Mouse (Mus musculus) 416B (cell line): ENCODE results near the gene Lnx1.
A peak's percentile ranks its signal among the peaks of the same experiment; 100 is the strongest.

Source experiments
- DNase-seq: peaks from one replicate; pipeline ENCODE4 v3.0.0; 2011; ENCODE audit warnings: low read depth

Gene Lnx1

GRCm38 (mm10) chr5:74601965-74602364, 100.7 kb downstream of the Lnx1 start:
- no peak for DNase-seq

- peak; percentile 33 for DNase-seq
Measured at GRCm38 (mm10) chr5:74601171-74601570, 101.5 kb downstream of the Lnx1 start.

GRCm38 (mm10) chr5:74600010-74600409, 102.7 kb downstream of the Lnx1 start:
- DNase-seq, result no peak

- DNase-seq, result no peak
Measured at GRCm38 (mm10) chr5:74593147-74593546, 109.6 kb downstream of the Lnx1 start.

- no peak for DNase-seq
Measured at GRCm38 (mm10) chr5:74591413-74591812, 111.3 kb downstream of the Lnx1 start.

- DNase-seq, result no peak
Measured at GRCm38 (mm10) chr5:74589133-74589532, 113.6 kb downstream of the Lnx1 start.

- no peak for DNase-seq
Measured at GRCm38 (mm10) chr5:74571767-74572166, 130.9 kb downstream of the Lnx1 start.

GRCm38 (mm10) chr5:74561151-74561550, 141.6 kb downstream of the Lnx1 start:
- DNase-seq, result no peak

- DNase-seq, result no peak
Measured at GRCm38 (mm10) chr5:74549566-74549965, 153.1 kb downstream of the Lnx1 start.

- no peak for DNase-seq
Measured at GRCm38 (mm10) chr5:74545606-74546005, 157.1 kb downstream of the Lnx1 start.
